Mouse (Mus musculus) embryonic facial prominence, embryonic 10.5 days (tissue): ENCODE data around the gene Catsper3. TPM values are rescaled to one million over a fixed set of nuclear protein-coding genes. Genes with fewer than 3 reads are reported as not detected.
A peak's percentile ranks its signal among the peaks of the same experiment; 100 is the strongest.

Experiments used
- DNase-seq: peaks from one replicate; pipeline ENCODE4 v3.0.0-alpha.2; 2017; ENCODE audit warnings: low spot score
- H3K27ac ChIP-seq: fragments of 300-500 bp; sonication (generic); replicated peaks from 2 replicates; pipeline ENCODE4 v1.5.1; 2016; ENCODE audit warnings: mild to moderate bottlenecking
- H3K27me3 ChIP-seq: fragments of 300-500 bp; sonication (generic); replicated peaks from 2 replicates; pipeline ENCODE4 v1.6.1; 2016; ENCODE audit warnings: low read depth, mild to moderate bottlenecking; ENCODE audit not compliant: poor library complexity, severe bottlenecking
- H3K36me3 ChIP-seq: fragments of 300-500 bp; sonication (generic); replicated peaks from 2 replicates; pipeline ENCODE4 v1.6.1; 2016; ENCODE audit warnings: mild to moderate bottlenecking, moderate library complexity
- H3K4me1 ChIP-seq: fragments of 300-500 bp; sonication (generic); 2 replicates; pipeline ENCODE4 v1.6.1; 2016
- H3K4me3 ChIP-seq: fragments of 300-500 bp; sonication (generic); 2 replicates; pipeline ENCODE4 v1.5.1; 2016; ENCODE audit warnings: mild to moderate bottlenecking, moderate library complexity
- H3K9me3 ChIP-seq: fragments of 300-500 bp; sonication (generic); 2 replicates; pipeline ENCODE4 v1.6.1; 2016; ENCODE audit warnings: mild to moderate bottlenecking
- WGBS: fragments of 180-500 bp; shearing (Covaris S2); methylation state at CpG from one replicate; pipeline ENCODE4 v1.1.7; 2016; 5-methylcytosine and 5-hydroxymethylcytosine counted together
- polyA plus RNA-seq: library from polyadenylated mRNA; unstranded; fragments of >200 nt; fragmentation: Nextera tagmentation; extraction: Ambion mirVana; gene quantifications from 2 replicates; pipeline ENCODE4 v1.2.1, GENCODE M21; 2016

Catsper3 gene
- polyA plus RNA-seq, 1 experiment from 2014 or later = not detected

- peak overlapping the region; percentile 63 for H3K4me3 ChIP-seq
- under 1% methylated on average over 50 of the region's 50 CpGs for WGBS
- H3K36me3 ChIP-seq = peaks cover 16% of the 10 kb centered on the region; the same call in 1 of the 2 replicates
- peaks cover 98% of the 10 kb centered on the region for H3K27me3 ChIP-seq
- H3K27ac ChIP-seq = peak overlapping the region; percentile 89
- no peaks in the 10 kb centered on the region for H3K9me3 ChIP-seq
- peak; percentile 69 for DNase-seq
- H3K4me1 ChIP-seq = peaks cover 63% of the 10 kb centered on the region
These were observed 44.0 kb downstream of the Catsper3 start for GRCm38 (mm10) chr13:55828141-55829017.

DNA sequence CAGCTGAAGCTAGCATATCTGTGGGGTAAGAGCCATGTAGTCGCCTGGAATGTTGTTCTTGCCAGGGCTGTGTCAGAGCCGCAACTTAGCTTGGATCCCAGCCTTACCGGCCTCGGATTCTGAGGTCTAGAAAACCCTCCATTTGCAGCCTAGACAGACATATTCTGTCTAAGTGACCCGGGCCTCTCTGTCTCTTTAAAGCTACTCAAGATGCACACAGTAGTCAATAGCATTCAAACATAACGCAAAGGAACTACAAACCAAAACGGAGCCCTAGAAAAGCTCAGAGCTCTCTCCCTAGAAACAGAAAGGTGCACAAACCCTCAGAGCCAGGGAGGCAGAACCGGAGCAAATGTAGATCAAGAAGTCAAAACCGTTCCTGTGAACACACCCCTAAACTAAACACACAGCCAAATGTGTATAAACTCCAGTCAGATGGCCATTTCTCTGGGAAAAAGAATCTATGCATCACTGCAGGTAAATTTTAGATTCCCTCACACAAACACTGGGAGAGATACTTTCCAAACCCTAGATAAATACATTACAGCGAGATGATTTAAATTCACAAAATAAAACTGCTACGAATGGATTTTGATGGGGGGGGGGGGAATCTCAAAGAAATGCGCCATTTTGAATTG is 44.8 kb downstream of the Catsper3 start:
- H3K36me3 ChIP-seq = peaks cover 16% of the 10 kb centered on the region; the same call in 1 of the 2 replicates
- 1% methylated on average over 12 of the region's 12 CpGs for WGBS
- H3K9me3 ChIP-seq = no peaks in the 10 kb centered on the region
- no peak for DNase-seq
- H3K27me3 ChIP-seq = peaks cover 98% of the 10 kb centered on the region
- H3K4me3 ChIP-seq = peak overlapping the region; percentile 63
- H3K27ac ChIP-seq = peak overlapping the region; percentile 89
- peaks cover 55% of the 10 kb centered on the region for H3K4me1 ChIP-seq

GRCm38 (mm10) chr13:55830081-55830832 is 45.9 kb downstream of the Catsper3 start:
- under 1% methylated on average over 48 of the region's 48 CpGs for WGBS
- peaks cover 98% of the 10 kb centered on the region for H3K27me3 ChIP-seq
- DNase-seq = peak; percentile 78
- H3K4me3 ChIP-seq = peak overlapping the region; percentile 63
- peak overlapping the region; percentile 89 for H3K27ac ChIP-seq
- no peaks in the 10 kb centered on the region for H3K9me3 ChIP-seq
- H3K4me1 ChIP-seq = peaks cover 45% of the 10 kb centered on the region
- H3K36me3 ChIP-seq = peaks cover 13% of the 10 kb centered on the region; the same call in 1 of the 2 replicates

DNA sequence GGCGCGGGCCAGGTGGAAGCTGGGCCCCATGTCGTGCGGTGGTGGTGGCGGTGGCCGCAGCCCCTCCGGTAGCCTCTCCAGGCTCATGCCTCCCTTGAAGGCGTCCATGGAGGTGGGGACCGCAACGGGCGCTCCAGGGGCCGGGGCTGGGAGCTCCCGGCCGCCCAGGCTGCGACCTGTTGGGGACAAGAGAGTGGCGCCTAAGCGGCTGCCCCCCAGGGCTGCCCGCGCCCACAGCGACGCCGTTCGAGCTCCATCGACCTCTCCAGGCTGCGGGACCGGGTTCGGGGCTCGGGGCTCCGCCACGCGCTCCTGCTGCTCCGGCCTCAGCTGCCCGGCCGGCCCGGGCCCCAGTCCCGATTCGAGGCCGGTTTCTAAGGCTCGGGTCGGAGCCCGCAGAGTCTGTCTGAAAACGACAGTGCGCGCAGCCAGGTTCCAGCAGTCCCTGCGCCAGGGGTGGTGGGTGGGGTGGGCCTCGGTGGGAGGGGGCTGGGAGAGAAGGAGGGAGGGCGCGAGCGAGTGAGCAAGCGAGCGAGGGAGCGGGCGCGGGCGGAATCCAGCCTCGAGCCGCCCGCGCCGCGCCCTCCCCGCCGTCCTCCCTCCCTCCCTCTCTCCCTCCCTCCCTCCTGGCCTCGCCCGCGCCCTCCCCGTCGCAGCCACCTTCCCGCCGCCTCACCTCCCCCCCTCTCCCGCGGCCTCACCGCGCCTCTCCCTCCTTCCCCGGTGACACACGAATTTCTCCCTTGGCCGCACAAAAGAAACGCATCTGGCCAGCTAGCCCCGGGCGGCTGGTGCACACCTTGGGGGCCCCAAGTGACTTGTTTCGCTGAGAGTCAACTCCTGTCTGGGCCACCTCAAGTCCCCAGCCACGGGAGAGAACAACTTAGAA is 46.7 kb downstream of the Catsper3 start:
- Histone ChIP-seq H3K27ac (peak overlapping the region; percentile 89), H3K9me3 (no peaks in the 10 kb centered on the region), H3K36me3 (peaks cover 7% of the 10 kb centered on the region; the same call in 1 of the 2 replicates), H3K4me3 (peak overlapping the region; percentile 63), H3K27me3 (peaks cover 98% of the 10 kb centered on the region), H3K4me1 (peaks cover 45% of the 10 kb centered on the region)
- DNase-seq = peak; percentile 83
- under 1% methylated on average over 73 of the region's 82 CpGs for whole genome bisulfite sequencing

DNA sequence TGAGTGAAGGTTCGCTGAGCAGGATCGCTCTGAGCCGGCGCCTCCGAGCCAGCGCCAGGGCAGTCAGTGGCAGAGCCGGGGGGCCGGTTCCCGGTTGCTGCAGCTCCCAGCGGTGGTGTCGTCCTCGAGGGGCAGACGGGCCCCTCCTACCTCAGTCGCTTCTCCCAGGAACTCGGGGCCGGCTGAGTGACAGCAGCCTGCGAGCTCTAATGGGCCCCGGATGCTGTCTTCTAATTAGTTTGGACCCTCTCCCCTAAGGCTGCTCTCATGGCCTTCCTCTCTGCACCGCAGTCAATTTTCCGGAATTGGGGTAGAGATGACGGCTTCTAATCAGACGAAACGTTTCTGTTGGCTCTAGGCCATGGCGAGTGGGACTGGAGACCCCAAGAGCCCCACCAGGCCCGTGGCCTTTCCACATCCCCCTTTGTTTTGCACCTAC is 47.4 kb downstream of the Catsper3 start:
- WGBS = under 1% methylated on average over 25 of the region's 25 CpGs
- DNase-seq = no peak
- Histone ChIP-seq H3K27me3 (peaks cover 99% of the 10 kb centered on the region), H3K36me3 (0 out of 2 replicates have a peak, but pooled peaks cover 4% of the 10 kb centered on the region), H3K4me3 (peak overlapping the region; percentile 63), H3K4me1 (peaks cover 51% of the 10 kb centered on the region), H3K9me3 (no peaks in the 10 kb centered on the region), H3K27ac (peak overlapping the region; percentile 89)

- DNase-seq = peak; percentile 39
- no peaks in the 10 kb centered on the region for H3K9me3 ChIP-seq
- peak overlapping the region; percentile 63 for H3K4me3 ChIP-seq
- H3K4me1 ChIP-seq = peaks cover 58% of the 10 kb centered on the region
- H3K36me3 ChIP-seq = 0 out of 2 replicates have a peak, but pooled peaks cover 4% of the 10 kb centered on the region
- 27% methylated on average over 1 of the region's 1 CpGs for WGBS
- H3K27me3 ChIP-seq = peaks cover 100% of the 10 kb centered on the region
- peak overlapping the region; percentile 89 for H3K27ac ChIP-seq
These were observed 48.2 kb downstream of the Catsper3 start for GRCm38 (mm10) chr13:55832602-55833001.

DNA sequence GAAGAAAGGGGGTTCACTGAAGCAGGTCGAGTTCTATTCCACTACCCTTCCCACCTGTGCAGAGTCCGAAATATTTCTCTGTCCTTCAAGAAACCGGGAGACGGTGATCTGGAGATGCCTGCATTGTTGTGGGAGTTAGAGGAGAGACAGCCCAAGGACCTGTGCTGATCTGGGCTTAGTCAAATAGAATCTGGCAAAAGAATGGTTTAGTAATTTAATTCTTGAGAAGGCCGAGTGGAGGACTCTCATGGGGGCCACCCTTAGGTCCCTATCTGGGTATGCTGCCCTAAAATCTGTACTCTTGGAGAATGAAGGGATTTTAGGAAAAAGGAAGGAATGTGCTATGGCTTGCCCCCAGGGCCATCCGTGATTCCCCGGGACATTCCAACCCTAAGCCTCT is 49.6 kb downstream of the Catsper3 start:
- WGBS = 4% methylated on average over 7 of the region's 7 CpGs
- Histone ChIP-seq H3K4me3 (peak overlapping the region; percentile 63), H3K27ac (peak overlapping the region; percentile 60), H3K4me1 (peaks cover 48% of the 10 kb centered on the region), H3K36me3 (no peaks in the 10 kb centered on the region), H3K9me3 (no peaks in the 10 kb centered on the region), H3K27me3 (peaks cover 100% of the 10 kb centered on the region)
- DNase-seq = peak; percentile 41

- Histone ChIP-seq H3K27ac (peak overlapping the region; percentile 60), H3K36me3 (no peaks in the 10 kb centered on the region), H3K4me1 (peaks cover 51% of the 10 kb centered on the region), H3K4me3 (peak overlapping the region; percentile 63), H3K27me3 (peaks cover 100% of the 10 kb centered on the region), H3K9me3 (no peaks in the 10 kb centered on the region)
- peak; percentile 42 for DNase-seq
- WGBS = 4% methylated on average over 5 of the region's 5 CpGs
These were observed 50.3 kb downstream of the Catsper3 start for GRCm38 (mm10) chr13:55834667-55835066.

DNA sequence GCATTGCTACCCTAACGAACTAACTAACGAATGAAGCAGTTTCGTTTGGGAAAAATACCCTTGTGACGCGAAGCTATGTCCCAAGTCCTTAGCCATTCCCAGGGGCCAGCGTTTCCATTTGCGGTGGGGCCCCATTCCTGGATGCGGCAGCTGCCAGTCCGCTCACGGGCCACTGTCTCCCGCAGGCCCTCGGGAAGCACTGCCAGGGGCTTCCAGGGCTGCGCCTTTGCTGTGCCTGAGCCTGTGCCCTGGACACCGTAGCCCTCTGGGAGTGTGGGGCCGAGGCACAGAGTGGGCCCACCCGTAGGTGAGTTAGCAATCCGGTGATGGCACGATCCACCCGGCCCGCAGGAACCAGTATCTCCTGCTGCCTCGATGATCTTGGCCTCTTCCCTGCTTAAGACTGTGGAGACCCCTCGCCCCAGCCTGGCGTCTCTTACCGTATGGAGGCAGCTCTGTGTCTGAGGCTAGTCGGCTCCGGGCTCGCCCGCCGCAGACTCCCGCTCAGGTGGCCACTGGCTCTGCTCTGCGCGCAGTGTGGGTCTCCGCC is 51.3 kb downstream of the Catsper3 start:
- no peaks in the 10 kb centered on the region for H3K9me3 ChIP-seq
- H3K27me3 ChIP-seq = peaks cover 100% of the 10 kb centered on the region
- 1% methylated on average over 33 of the region's 33 CpGs for WGBS
- peak overlapping the region; percentile 63 for H3K4me3 ChIP-seq
- no peaks in the 10 kb centered on the region for H3K36me3 ChIP-seq
- H3K4me1 ChIP-seq = peaks cover 51% of the 10 kb centered on the region
- H3K27ac ChIP-seq = peak overlapping the region; percentile 87
- peak; percentile 73 for DNase-seq

DNA sequence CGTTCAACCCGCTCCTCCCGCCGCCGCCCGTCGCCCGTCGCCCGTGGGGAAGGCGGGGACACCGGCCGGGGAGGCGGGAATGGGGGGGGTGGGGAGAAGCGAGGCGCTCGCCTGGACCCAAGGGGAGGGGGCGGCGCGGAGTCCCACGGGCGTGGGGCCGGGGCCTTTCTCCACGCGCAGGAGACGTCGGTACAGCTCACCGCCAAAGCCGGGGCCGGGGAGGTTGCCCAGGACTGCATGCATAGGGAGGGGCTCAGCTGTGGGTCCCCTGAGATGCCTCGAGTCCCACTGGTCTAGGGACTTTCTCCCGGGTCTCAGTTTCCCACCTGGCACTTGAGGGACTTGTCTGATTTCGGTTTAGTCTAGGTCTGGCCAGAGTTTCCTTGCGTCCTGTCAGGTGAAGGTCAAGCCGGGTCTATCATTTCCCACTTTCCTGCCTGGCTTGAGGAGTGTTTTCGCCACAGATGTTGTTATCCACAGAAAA is 51.8 kb downstream of the Catsper3 start, which contains the start of gene Pitx1:
Gene Pitx1 (minus strand): TSS at position 51 of the 484 bp plus-strand sequence.
- H3K4me1 ChIP-seq = peaks cover 51% of the 10 kb centered on the region
- peak within 1 kb of the TSS; percentile 87 for H3K27ac ChIP-seq
- peak; percentile 59 for DNase-seq
- H3K9me3 ChIP-seq = no peaks in the 10 kb centered on the region
- peaks cover 100% of the 10 kb centered on the region for H3K27me3 ChIP-seq
- peak within 1 kb of the TSS; percentile 63 for H3K4me3 ChIP-seq
- no peaks in the 10 kb centered on the region for H3K36me3 ChIP-seq
- 1% methylated on average over 34 of the region's 36 CpGs for WGBS
